Mouse (Mus musculus): ENCODE results near the gene Vps45.
A peak's percentile ranks its signal among the peaks of the same experiment; 100 is the strongest.

The Vps45 gene

GRCm38 (mm10) chr3:96058231-96058896 is at the start of gene Vps45:
Vps45 (minus strand) TSS chr3:96058466.
- DNase-seq, result peak; percentile 67

GRCm38 (mm10) chr3:96106151-96106550 is 47.9 kb upstream of the Vps45 start:
- no peak for DNase-seq

GRCm38 (mm10) chr3:96105232-96105747 is 47.0 kb upstream of the Vps45 start:
- DNase-seq, result no peak

- peak; percentile 82 for DNase-seq
Observed at GRCm38 (mm10) chr3:96104261-96105065, 46.2 kb upstream of the Vps45 start, which contains the start of gene Otud7b. Otud7b (plus strand) TSS chr3:96104527.

- no peak for DNase-seq
Observed at GRCm38 (mm10) chr3:96103901-96104260, 45.6 kb upstream of the Vps45 start.

GRCm38 (mm10) chr3:96102100-96102872 is 44.0 kb upstream of the Vps45 start:
- peak; percentile 62 for DNase-seq

- DNase-seq, result peak; percentile 75
Observed at GRCm38 (mm10) chr3:96098616-96099267, 40.5 kb upstream of the Vps45 start.

GRCm38 (mm10) chr3:96098168-96098567 is 39.9 kb upstream of the Vps45 start:
- no peak for DNase-seq

- no peak for DNase-seq
Observed at GRCm38 (mm10) chr3:96094203-96094602, 35.9 kb upstream of the Vps45 start.

- no peak for DNase-seq
Observed at GRCm38 (mm10) chr3:96093509-96093908, 35.2 kb upstream of the Vps45 start.

GRCm38 (mm10) chr3:96091966-96092365 is 33.7 kb upstream of the Vps45 start:
- DNase-seq, result no peak

- DNase-seq, result no peak
Observed at GRCm38 (mm10) chr3:96091146-96091545, 32.9 kb upstream of the Vps45 start.

- no peak for DNase-seq
Observed at GRCm38 (mm10) chr3:96089882-96090489, 31.7 kb upstream of the Vps45 start.

- no peak for DNase-seq
Observed at GRCm38 (mm10) chr3:96087801-96088200, 29.5 kb upstream of the Vps45 start.

GRCm38 (mm10) chr3:96087219-96087618 is 29.0 kb upstream of the Vps45 start:
- no peak for DNase-seq

GRCm38 (mm10) chr3:96084146-96084755 is 26.0 kb upstream of the Vps45 start:
- DNase-seq, result no peak

GRCm38 (mm10) chr3:96082714-96083508 is 24.6 kb upstream of the Vps45 start:
- no peak for DNase-seq

GRCm38 (mm10) chr3:96082100-96082499 is 23.8 kb upstream of the Vps45 start:
- no peak for DNase-seq

- no peak for DNase-seq
Observed at GRCm38 (mm10) chr3:96081650-96082049, 23.4 kb upstream of the Vps45 start.

- DNase-seq, result peak; percentile 39
Observed at GRCm38 (mm10) chr3:96081006-96081405, 22.7 kb upstream of the Vps45 start.

GRCm38 (mm10) chr3:96078711-96079110 is 20.4 kb upstream of the Vps45 start:
- DNase-seq, result no peak

All from lung, postnatal 14 days (tissue).